Mouse (Mus musculus) CD4-positive helper T cell, adult 2 months (primary cell): ENCODE measurements around the gene Pik3r2.
A peak's percentile ranks its signal among the peaks of the same experiment; 100 is the strongest.

Experiments
- DNase-seq: peaks from one replicate; pipeline ENCODE4 v3.0.0-alpha.2; 2012; ENCODE audit warnings: low read depth, missing footprints, low spot score

Gene Pik3r2

GRCm38 (mm10) chr8:70773410-70773809, 3.1 kb downstream of the Pik3r2 start:
- no peak for DNase-seq

- no peak for DNase-seq
Measured at GRCm38 (mm10) chr8:70772890-70773289, 3.6 kb downstream of the Pik3r2 start.

- DNase-seq = no peak
Measured at GRCm38 (mm10) chr8:70772075-70772474, 4.4 kb downstream of the Pik3r2 start.

GRCm38 (mm10) chr8:70771217-70771616, 5.3 kb downstream of the Pik3r2 start:
- DNase-seq = no peak

GRCm38 (mm10) chr8:70770748-70771147, 5.8 kb downstream of the Pik3r2 start:
- DNase-seq = no peak

- DNase-seq = no peak
Measured at GRCm38 (mm10) chr8:70769858-70770257, 6.7 kb downstream of the Pik3r2 start.

- peak; percentile 94 for DNase-seq
Measured at GRCm38 (mm10) chr8:70769359-70769758, 7.2 kb downstream of the Pik3r2 start.

GRCm38 (mm10) chr8:70768956-70769355, 7.6 kb downstream of the Pik3r2 start:
- no peak for DNase-seq

- DNase-seq = no peak
Measured at GRCm38 (mm10) chr8:70768231-70768776, 8.2 kb downstream of the Pik3r2 start.

- no peak for DNase-seq
Measured at GRCm38 (mm10) chr8:70767503-70767902, 9.0 kb downstream of the Pik3r2 start.

GRCm38 (mm10) chr8:70766571-70767440, 9.7 kb downstream of the Pik3r2 start:
- DNase-seq = peak; percentile 60

GRCm38 (mm10) chr8:70765838-70766570, 10.5 kb downstream of the Pik3r2 start:
- peak; percentile 79 for DNase-seq

- DNase-seq = peak; percentile 63
Measured at GRCm38 (mm10) chr8:70765329-70765728, 11.2 kb downstream of the Pik3r2 start.

- DNase-seq = no peak
Measured at GRCm38 (mm10) chr8:70764676-70765075, 11.8 kb downstream of the Pik3r2 start.

- no peak for DNase-seq
Measured at GRCm38 (mm10) chr8:70764026-70764425, 12.5 kb downstream of the Pik3r2 start.

- DNase-seq = peak; percentile 61
Measured at GRCm38 (mm10) chr8:70763354-70763753, 13.2 kb downstream of the Pik3r2 start.

- DNase-seq = no peak
Measured at GRCm38 (mm10) chr8:70762118-70762517, 14.4 kb downstream of the Pik3r2 start.

- peak; percentile 99 for DNase-seq
Measured at GRCm38 (mm10) chr8:70760775-70761406, 15.6 kb downstream of the Pik3r2 start, which contains the start of gene Mpv17l2. TSS of gene Mpv17l2 (minus strand) at chr8:70760946.

GRCm38 (mm10) chr8:70760350-70760749, 16.2 kb downstream of the Pik3r2 start:
- peak; percentile 59 for DNase-seq

- no peak for DNase-seq
Measured at GRCm38 (mm10) chr8:70758616-70759561, 17.6 kb downstream of the Pik3r2 start.

- DNase-seq = peak; percentile 6
Measured at GRCm38 (mm10) chr8:70758308-70758615, 18.3 kb downstream of the Pik3r2 start.
